Mouse (Mus musculus) embryonic facial prominence, embryonic 14.5 days (tissue): ENCODE results near the gene Rab13. TPM values are rescaled to one million over a fixed set of nuclear protein-coding genes. Genes with fewer than 3 reads are reported as not detected.

Experiments
- ATAC-seq: fragments of 200-750 bp; cut with Nextera tagmentation; 2 replicates; pipeline ENCODE4 v1.8.0; 2017; ENCODE audit warnings: low read depth, moderate number of reproducible peaks, moderate TSS enrichment
- DNase-seq: peaks from one replicate; pipeline ENCODE4 v3.0.0-alpha.2; 2015; ENCODE audit warnings: low spot score
- H3K27ac ChIP-seq: fragments of 300-500 bp; sonication (generic); replicated peaks from 2 replicates; pipeline ENCODE4 v1.5.1; 2014; ENCODE audit warnings: low read depth, mild to moderate bottlenecking, low read length, moderate library complexity
- H3K27me3 ChIP-seq: fragments of 300-500 bp; sonication (generic); replicated peaks from 2 replicates; pipeline ENCODE4 v1.6.1; 2014; ENCODE audit warnings: low read length; ENCODE audit not compliant: control insufficient read depth, insufficient read depth
- H3K36me3 ChIP-seq: fragments of 300-500 bp; sonication (generic); 2 replicates; pipeline ENCODE4 v1.6.1; 2014; ENCODE audit warnings: low read length, mixed read lengths; ENCODE audit not compliant: control insufficient read depth, insufficient read depth
- H3K4me1 ChIP-seq: fragments of 300-500 bp; sonication (generic); 2 replicates; pipeline ENCODE4 v1.6.1; 2014; ENCODE audit warnings: antibody characterized with exemption, low read length; ENCODE audit not compliant: control insufficient read depth, insufficient read depth
- H3K4me2 ChIP-seq: fragments of 300-500 bp; sonication (generic); 2 replicates; pipeline ENCODE4 v1.6.1; 2014; ENCODE audit warnings: low read depth, mild to moderate bottlenecking, low read length, moderate library complexity, mixed read lengths
- H3K4me3 ChIP-seq: fragments of 300-500 bp; sonication (generic); 2 replicates; pipeline ENCODE4 v1.5.1; 2014; ENCODE audit warnings: low read depth, mild to moderate bottlenecking, low read length
- H3K9ac ChIP-seq: fragments of 300-500 bp; sonication (generic); 2 replicates; pipeline ENCODE4 v1.6.1; 2014; ENCODE audit warnings: low read depth, mild to moderate bottlenecking, low read length, moderate library complexity, mixed read lengths
- H3K9me3 ChIP-seq: fragments of 300-500 bp; sonication (generic); 2 replicates; pipeline ENCODE4 v1.6.1; 2016; ENCODE audit warnings: low read length; ENCODE audit not compliant: control insufficient read depth
- WGBS: fragments of 180-500 bp; shearing (Covaris S2); extraction: QIAGEN DNeasy Blood & Tissue Kit; methylation state at CpG from one replicate; pipeline ENCODE4 v1.1.7; 2014; 5-methylcytosine and 5-hydroxymethylcytosine counted together
- microRNA-seq: library from miRNA; unstranded; fragments of <30 nt; microRNA quantifications from one replicate; pipeline ENCODE4, GENCODE M21; 2016; ENCODE audit warnings: borderline number of aligned reads
- polyA plus RNA-seq: library from polyadenylated mRNA; unstranded; fragments of >200 nt; fragmentation: Nextera tagmentation; extraction: Ambion mirVana; gene quantifications from 2 replicates; pipeline ENCODE4 v1.2.1, GENCODE M21; 2014

Rab13 gene
- polyA plus RNA-seq, 1 experiment from 2014 or later: 18.1 TPM

GRCm38 (mm10) chr3:90270784-90271183 lies 57.3 kb downstream of the Rab13 start:
- ATAC-seq: no peak
- no peak overlapping the region for H3K27ac ChIP-seq
- H3K36me3 ChIP-seq: peaks cover 53% of the 10 kb centered on the region; the same call in 1 of the 2 replicates
- H3K4me3 ChIP-seq: no peak overlapping the region
- peaks cover 10% of the 10 kb centered on the region for H3K4me1 ChIP-seq
- H3K27me3 ChIP-seq: no peaks in the 10 kb centered on the region
- H3K9me3 ChIP-seq: no peaks in the 10 kb centered on the region
- DNase-seq: no peak
- H3K4me2 ChIP-seq: no peak overlapping the region
- WGBS: 89% methylated on average over 8 of the region's 8 CpGs
- no peak overlapping the region for H3K9ac ChIP-seq

- Histone ChIP-seq H3K4me2 (no peak overlapping the region), H3K4me3 (no peak overlapping the region), H3K9ac (no peak overlapping the region), H3K4me1 (no peaks in the 10 kb centered on the region), H3K27me3 (no peaks in the 10 kb centered on the region), H3K9me3 (no peaks in the 10 kb centered on the region), H3K27ac (no peak overlapping the region), H3K36me3 (peaks cover 67% of the 10 kb centered on the region; the same call in 1 of the 2 replicates)
- DNase-seq: no peak
- WGBS: 59% methylated on average over 9 of the region's 9 CpGs
- no peak for ATAC-seq
Observed at GRCm38 (mm10) chr3:90272170-90272569, 58.7 kb downstream of the Rab13 start.

- WGBS: 94% methylated on average over 22 of the region's 22 CpGs
- no peak for ATAC-seq
- Histone ChIP-seq H3K4me3 (no peak overlapping the region), H3K27me3 (no peaks in the 10 kb centered on the region), H3K9ac (no peak overlapping the region), H3K9me3 (no peaks in the 10 kb centered on the region), H3K36me3 (peaks cover 75% of the 10 kb centered on the region; the same call in 1 of the 2 replicates), H3K27ac (no peak overlapping the region), H3K4me2 (no peak overlapping the region), H3K4me1 (no peaks in the 10 kb centered on the region)
- no peak for DNase-seq
Observed at GRCm38 (mm10) chr3:90273855-90274254, 60.4 kb downstream of the Rab13 start.

- peaks cover 85% of the 10 kb centered on the region; the same call in 1 of the 2 replicates for H3K36me3 ChIP-seq
- 92% methylated on average over 11 of the region's 11 CpGs for WGBS
- ATAC-seq (no peak), DNase-seq (no peak)
- H3K4me3 ChIP-seq: no peak overlapping the region
- H3K27ac ChIP-seq: no peak overlapping the region
- no peaks in the 10 kb centered on the region for H3K4me1 ChIP-seq
- no peaks in the 10 kb centered on the region for H3K9me3 ChIP-seq
- H3K9ac ChIP-seq: no peak overlapping the region
- no peak overlapping the region for H3K4me2 ChIP-seq
- H3K27me3 ChIP-seq: no peaks in the 10 kb centered on the region
Observed at GRCm38 (mm10) chr3:90275286-90275685, 61.8 kb downstream of the Rab13 start.

Small RNA genes lying within 50 kb of the gene (microRNA-seq; reads per million reads assigned to microRNA genes)
- not detected for gene Mir7012

Other genes with a start within 250 kb of the Rab13 start
- gene Hax1, start 214.9 kb upstream of the Rab13 start, polyA plus RNA-seq: 123 and 127 TPM in 2 replicates
- 144 TPM in 2 replicates for gene 4933434E20Rik, start 162.1 kb upstream of the Rab13 start, polyA plus RNA-seq
- gene Ubap2l, start 161.1 kb upstream of the Rab13 start, polyA plus RNA-seq: 207 and 211 TPM in 2 replicates
- gene Tpm3, start 141.0 kb upstream of the Rab13 start, polyA plus RNA-seq: 423 and 451 TPM in 2 replicates
- 0.18 and 0.43 TPM in 2 replicates for gene Nup210l, start 109.6 kb upstream of the Rab13 start, polyA plus RNA-seq
- gene Rps27, start within 50 bp of the Rab13 start, polyA plus RNA-seq: 2,089 and 2,268 TPM in 2 replicates
- 112 and 114 TPM in 2 replicates for gene Jtb, start 17.9 kb downstream of the Rab13 start, polyA plus RNA-seq
- gene Creb3l4, start 29.8 kb downstream of the Rab13 start, polyA plus RNA-seq: 5.2 and 6.1 TPM in 2 replicates
- 88.1 and 90.9 TPM in 2 replicates for gene Slc39a1, start 34.5 kb downstream of the Rab13 start, polyA plus RNA-seq
- gene Crtc2, start 40.5 kb downstream of the Rab13 start, polyA plus RNA-seq: 14.2 and 14.4 TPM in 2 replicates
- gene Dennd4b, start 51.5 kb downstream of the Rab13 start, polyA plus RNA-seq: 4.1 and 4.7 TPM in 2 replicates
- 13.2 and 13.4 TPM in 2 replicates for gene Gatad2b, start 79.5 kb downstream of the Rab13 start, polyA plus RNA-seq
- 24.3 and 26.2 TPM in 2 replicates for gene Slc27a3, start 176.2 kb downstream of the Rab13 start, polyA plus RNA-seq
- gene Ints3, start 219.9 kb downstream of the Rab13 start, polyA plus RNA-seq: 26.0 and 31.8 TPM in 2 replicates